Comparison of ENCODE assay signal across 8 mouse cellular contexts in the genomic region with DNA sequence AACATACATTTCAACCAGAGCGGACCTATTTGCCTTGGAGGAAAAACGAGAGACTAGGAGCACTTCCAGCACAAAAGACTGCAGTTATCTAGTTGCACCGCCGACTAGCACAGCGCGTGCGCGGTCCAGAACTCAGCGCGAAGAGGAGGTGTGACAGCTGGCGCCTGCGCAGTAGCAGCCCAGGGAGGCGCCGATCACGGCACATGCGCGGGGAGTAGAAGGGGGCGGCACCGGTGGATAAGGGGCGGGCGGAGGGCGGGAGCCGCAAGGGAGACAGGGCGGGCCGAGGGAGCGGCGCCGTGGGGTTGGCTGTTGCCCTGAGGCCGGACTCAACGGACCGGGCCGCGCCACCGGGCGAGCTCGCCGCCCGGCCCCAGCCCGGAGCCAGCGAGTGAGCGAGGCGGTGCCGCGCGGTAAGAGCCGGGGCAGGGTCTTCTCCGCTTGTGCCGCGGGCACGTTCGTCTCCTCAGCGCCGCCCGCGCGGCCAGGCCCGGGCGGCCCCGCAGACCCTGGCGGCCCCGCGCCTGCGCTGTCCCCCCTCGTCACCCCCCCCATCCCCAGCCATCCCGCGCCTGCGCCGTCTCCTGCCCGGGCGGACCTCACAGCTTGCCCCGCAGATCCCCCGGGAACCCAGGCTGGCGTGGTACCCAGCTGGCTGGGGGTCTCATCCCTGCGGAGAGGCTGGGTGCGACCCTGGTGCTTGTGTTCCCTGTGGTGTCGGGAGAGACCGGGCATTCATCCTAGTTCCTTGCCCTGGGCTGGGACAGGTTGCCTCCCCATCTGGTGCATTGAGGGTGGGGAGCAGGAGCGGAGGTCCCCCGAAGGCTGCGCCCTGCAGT. TPM values are rescaled to one million over a fixed set of nuclear protein-coding genes. Genes with fewer than 3 reads are reported as not detected.
DNase-seq lines count a peak whose midpoint lies in the region; ATAC-seq and TF ChIP-seq lines count a peak whose summit lies in the region.

A gene (plus strand): TSS at position 267 of the 839 bp plus-strand sequence.

- H3K27ac ChIP-seq in forebrain, postnatal 0 days (ENCODE audit: low read depth, low read length): peak within 1 kb of the TSS; percentile 99
- peak within 1 kb of the TSS; percentile 99 for H3K27ac ChIP-seq in lung, embryonic 15.5 days

- peak; percentile 93 for DNase-seq in G1E (ENCODE audit: low spot score)
- peak; percentile 97 for DNase-seq in cerebellum, adult 18-20 months
- peak; percentile 99 for DNase-seq in forebrain, postnatal 0 days
- DNase-seq in heart, postnatal 4 days: peak; percentile 98
- DNase-seq in layer of hippocampus, adult 8-10 months (ENCODE audit: low spot score in 2 of 2): peak; percentile 93 to 94
- peak; percentile 96 for DNase-seq in ovary, adult 18-20 months (ENCODE audit: low spot score)
- peak; percentile 97 for DNase-seq in thymus, postnatal 0 days (ENCODE audit: low spot score)

- ATAC-seq in G1E (ENCODE audit: extremely low read depth, insufficient number of reproducible peaks, low FRiP score, poor library complexity, severe bottlenecking): peak; percentile 93
- peak; percentile 97 for ATAC-seq in forebrain, postnatal 0 days
- peak; percentile 100 for ATAC-seq in lung, embryonic 15.5 days (ENCODE audit: borderline replicate concordance, extremely low read depth, low FRiP score, low TSS enrichment)

- peak within 1 kb of the TSS; percentile 85 for H3K4me3 ChIP-seq in G1E (ENCODE audit: low read depth, low read length)
- peak within 1 kb of the TSS; percentile 84 for H3K4me3 ChIP-seq in forebrain, postnatal 0 days (ENCODE audit: low read depth, low read length)
- peak within 1 kb of the TSS; percentile 93 for H3K4me3 ChIP-seq in lung, embryonic 15.5 days

- peaks cover 14% of the 10 kb centered on the region for H3K4me1 ChIP-seq in G1E (ENCODE audit: insufficient read depth, low read depth, low read length)
- no peaks in the 10 kb centered on the region for H3K4me1 ChIP-seq in forebrain, postnatal 0 days (ENCODE audit: insufficient read depth)
- H3K4me1 ChIP-seq in lung, embryonic 15.5 days: peaks cover 8% of the 10 kb centered on the region

- peak within 1 kb of the TSS; percentile 65 for H3K4me2 ChIP-seq in forebrain, postnatal 0 days (ENCODE audit: low read depth)
- peak within 1 kb of the TSS; percentile 72 for H3K4me2 ChIP-seq in lung, embryonic 15.5 days

- H3K36me3 ChIP-seq in G1E (replicated peaks): peaks cover 3% of the 10 kb centered on the region
- no peaks in the 10 kb centered on the region for H3K36me3 ChIP-seq in forebrain, postnatal 0 days (ENCODE audit: insufficient read depth)
- no peaks in the 10 kb centered on the region for H3K36me3 ChIP-seq in lung, embryonic 15.5 days

- no peaks in the 10 kb centered on the region for H3K9me3 ChIP-seq in G1E (replicated peaks)
- no peaks in the 10 kb centered on the region for H3K9me3 ChIP-seq in forebrain, postnatal 0 days (ENCODE audit: low read length)
- no peaks in the 10 kb centered on the region for H3K9me3 ChIP-seq in lung, embryonic 15.5 days

- H3K9ac ChIP-seq in forebrain, postnatal 0 days: peak within 1 kb of the TSS; percentile 94
- peak within 1 kb of the TSS; percentile 94 for H3K9ac ChIP-seq in lung, embryonic 15.5 days

- TF ChIP-seq CTCF in G1E (IDR thresholded peaks at IDR 0.05; ENCODE audit: low read depth, low read length): no peak
- TF ChIP-seq CTCF in forebrain, postnatal 0 days (IDR thresholded peaks at IDR 0.05; ENCODE audit: low read depth): peak; percentile 25

- WGBS in forebrain, postnatal 0 days: 2% methylated on average over 69 of the region's 80 CpGs
- under 1% methylated on average over 68 of the region's 80 CpGs for WGBS in lung, embryonic 15.5 days

- H3K27me3 ChIP-seq in G1E (ENCODE audit: insufficient read depth, low read length): no peaks in the 10 kb centered on the region
- no peaks in the 10 kb centered on the region for H3K27me3 ChIP-seq in forebrain, postnatal 0 days (ENCODE audit: insufficient read depth, low read length)
- no peaks in the 10 kb centered on the region for H3K27me3 ChIP-seq in lung, embryonic 15.5 days

RNA-seq across cellular contexts. Expression of the gene that starts here (rescaled TPM):
- total RNA-seq in G1E (2014; fragmentation: Nextera tagmentation) (24.2 and 27.4 TPM in 2 replicates), G1E (2017) (28.6 and 31.1 TPM in 2 replicates)
- polyA plus RNA-seq in G1E (2012): 5.8 and 6.6 TPM in 2 replicates
- 46.1 and 64.5 TPM in 2 replicates for total RNA-seq in forebrain, postnatal 0 days (2014; rRNA removed)
- 16.2 and 21.4 TPM in 2 replicates for polyA plus RNA-seq in forebrain, postnatal 0 days (2015; fragmentation: Nextera tagmentation; extraction: Ambion mirVana)
- total RNA-seq in heart, postnatal 4 days (2021): 10 to 100 TPM; 47.6 to 48.8 TPM
- total RNA-seq in layer of hippocampus, adult 8-10 months (2022): 10 to 100 TPM; 41.3 to 50.8 (median 42.7) TPM
- polyA plus RNA-seq in lung, embryonic 15.5 days (2015; fragmentation: Nextera tagmentation; extraction: Ambion mirVana): 45.2 and 47.3 TPM in 2 replicates
- 17.0 TPM in 2 replicates for polyA plus RNA-seq in thymus, postnatal 0 days (2015; fragmentation: Nextera tagmentation; extraction: Ambion mirVana)

Comparison
In these comparisons a context has a peak if more than half of its experiments do, and no peak if none do; other contexts are left out.
1. Peak in every context shown above with its lines: DNase-seq, ATAC-seq, H3K4me3 ChIP-seq and H3K27ac ChIP-seq.